Mouse (Mus musculus) erythroblast, embryonic 14.5 days (primary cell): ENCODE results near the gene Olfr70.

Source experiments
- GATA1 ChIP-seq: IDR thresholded peaks from 2 replicates; pipeline ENCODE4 v1.6.1; 2012; ENCODE audit warnings: low read length, inconsistent platforms, mixed read lengths
- TAL1 ChIP-seq: IDR thresholded peaks from 3 replicates; pipeline ENCODE4 v1.6.1; 2012; ENCODE audit warnings: low read length, inconsistent platforms, mixed read lengths

DNA sequence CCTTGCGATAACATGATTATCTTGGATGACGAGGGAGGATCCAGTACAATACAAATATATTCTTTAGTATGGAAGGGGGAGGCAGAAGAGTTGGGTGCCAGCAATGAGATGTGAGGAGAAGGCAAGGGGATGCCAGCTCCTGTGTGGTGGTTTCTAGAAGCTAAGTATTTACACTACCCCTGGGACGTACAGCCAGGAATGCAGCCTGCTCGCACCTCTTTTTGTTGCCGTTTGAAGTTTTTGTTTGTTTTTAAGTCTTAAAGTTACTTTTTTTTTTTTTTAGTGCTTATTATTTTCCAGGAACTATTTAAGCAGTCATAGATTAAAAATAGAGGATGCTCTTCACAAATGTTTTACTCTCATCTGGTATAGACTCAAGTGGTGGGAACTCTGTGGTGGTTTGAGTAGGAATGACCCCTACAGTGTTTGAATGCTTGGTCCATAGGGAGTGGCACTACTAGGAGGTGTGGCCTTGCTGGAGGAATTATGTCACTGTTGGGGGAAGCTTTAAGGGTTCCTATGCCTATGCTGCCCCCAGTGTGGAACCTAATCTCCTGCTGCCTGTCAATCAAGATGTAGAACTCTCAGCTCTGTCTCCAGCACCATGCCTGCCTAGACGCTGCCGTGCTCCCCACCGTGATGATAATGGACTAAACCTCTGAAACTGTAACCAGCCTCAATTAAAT, 38.5 kb upstream of the Olfr70 start:
- no peak for TF ChIP-seq GATA1
- no peak for TF ChIP-seq TAL1
